Mouse (Mus musculus) limb, embryonic 13.5 days (tissue): ENCODE results near the gene Urb1. TPM values are rescaled to one million over a fixed set of nuclear protein-coding genes. Genes with fewer than 3 reads are reported as not detected.

Source experiments
- ATAC-seq: fragments of 200-750 bp; cut with Nextera tagmentation; 2 replicates; pipeline ENCODE4 v1.8.0; 2017; ENCODE audit warnings: low read depth, moderate number of reproducible peaks, moderate TSS enrichment; ENCODE audit not compliant: low FRiP score
- H3K27ac ChIP-seq: fragments of 300-500 bp; sonication (generic); 2 replicates; pipeline ENCODE4 v1.5.1; 2015; ENCODE audit warnings: inconsistent platforms, mild to moderate bottlenecking, moderate library complexity
- H3K27me3 ChIP-seq: fragments of 300-500 bp; sonication (generic); 2 replicates; pipeline ENCODE4 v1.6.1; 2015; ENCODE audit warnings: mild to moderate bottlenecking, inconsistent platforms
- H3K36me3 ChIP-seq: fragments of 300-500 bp; sonication (generic); 2 replicates; pipeline ENCODE4 v1.6.1; 2015; ENCODE audit warnings: inconsistent platforms, mild to moderate bottlenecking, moderate library complexity
- H3K4me1 ChIP-seq: fragments of 300-500 bp; sonication (generic); 2 replicates; pipeline ENCODE4 v1.6.1; 2015; ENCODE audit warnings: inconsistent platforms
- H3K4me2 ChIP-seq: fragments of 300-500 bp; sonication (generic); replicated peaks from 2 replicates; pipeline ENCODE4 v1.6.1; 2015; ENCODE audit warnings: inconsistent platforms, mild to moderate bottlenecking, moderate library complexity
- H3K4me3 ChIP-seq: fragments of 300-500 bp; sonication (generic); 2 replicates; pipeline ENCODE4 v1.5.1; 2015; ENCODE audit warnings: moderate library complexity, mild to moderate bottlenecking, inconsistent platforms
- H3K9ac ChIP-seq: fragments of 300-500 bp; sonication (generic); 2 replicates; pipeline ENCODE4 v1.6.1; 2015; ENCODE audit warnings: mild to moderate bottlenecking, inconsistent platforms
- H3K9me3 ChIP-seq: fragments of 300-500 bp; sonication (generic); 2 replicates; pipeline ENCODE4 v1.6.1; 2016; ENCODE audit warnings: inconsistent platforms
- WGBS: fragments of 180-500 bp; shearing (Covaris S2); methylation state at CpG from one replicate; pipeline ENCODE4 v1.1.7; 2015; 5-methylcytosine and 5-hydroxymethylcytosine counted together
- polyA plus RNA-seq: library from polyadenylated mRNA; unstranded; fragments of >200 nt; fragmentation: Nextera tagmentation; extraction: Ambion mirVana; gene quantifications from 2 replicates; pipeline ENCODE4 v1.2.1, GENCODE M21; 2015

The Urb1 gene
- polyA plus RNA-seq, 1 experiment from 2014 or later = 11.8 TPM

DNA sequence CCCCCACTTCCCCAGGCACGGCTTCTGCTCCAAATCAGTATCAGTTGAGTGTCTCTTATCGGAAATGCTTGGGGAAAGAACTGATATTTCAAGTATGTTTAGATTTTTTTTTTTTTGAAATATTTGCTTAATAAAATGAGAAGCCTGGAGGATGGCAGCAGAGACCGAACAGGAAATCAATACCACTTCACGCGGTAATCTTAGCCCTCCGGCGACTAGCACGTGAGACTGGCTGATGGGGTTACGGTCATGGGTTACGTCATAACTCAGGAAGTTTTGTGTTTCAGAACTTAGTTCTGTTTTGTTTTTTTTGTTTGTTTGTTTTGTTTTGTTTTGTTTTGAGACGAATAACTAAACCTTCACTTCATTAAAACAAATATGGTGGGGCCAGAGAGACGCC is 99.9 kb downstream of the Urb1 start:
- Histone ChIP-seq H3K4me2 (peak overlapping the region; percentile 12), H3K4me1 (peaks cover 33% of the 10 kb centered on the region), H3K27me3 (0 out of 2 replicates have a peak, but pooled peaks cover 17% of the 10 kb centered on the region), H3K4me3 (no peak overlapping the region), H3K9ac (no peak overlapping the region), H3K27ac (no peak overlapping the region), H3K36me3 (no peaks in the 10 kb centered on the region), H3K9me3 (no peaks in the 10 kb centered on the region)
- ATAC-seq = no peak
- 71% methylated on average over 12 of the region's 12 CpGs for WGBS

DNA sequence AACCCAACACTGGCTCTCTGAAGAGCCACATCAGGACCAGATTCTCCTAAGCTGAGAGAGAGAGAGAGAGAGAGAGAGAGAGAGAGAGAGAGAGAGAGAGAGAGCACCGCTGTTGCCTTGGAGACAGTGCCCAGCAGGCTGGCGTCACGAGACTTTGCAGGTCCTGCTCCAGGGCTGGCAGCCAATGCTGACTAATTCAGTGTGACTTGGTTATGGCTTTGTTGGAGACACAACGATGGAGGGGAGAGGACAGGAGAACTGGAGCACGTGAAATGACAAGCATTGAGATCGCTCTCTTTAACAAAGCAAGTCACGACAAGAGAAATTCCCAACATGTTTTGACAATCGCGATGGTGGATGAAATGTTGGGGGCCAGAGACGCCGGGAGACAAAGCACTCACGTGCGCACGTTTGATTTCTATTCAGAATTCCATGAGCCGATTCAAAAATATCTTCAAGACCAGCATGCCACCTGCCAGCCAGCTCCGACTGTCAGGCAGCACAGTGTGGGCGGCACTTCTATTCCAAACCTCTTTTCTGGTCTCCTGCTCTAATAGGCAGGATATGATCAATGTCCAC is 100.4 kb downstream of the Urb1 start:
- H3K9me3 ChIP-seq = no peaks in the 10 kb centered on the region
- no peak overlapping the region for H3K27ac ChIP-seq
- no peaks in the 10 kb centered on the region for H3K36me3 ChIP-seq
- 50% methylated on average over 17 of the region's 17 CpGs for WGBS
- peak overlapping the region; percentile 12 for H3K4me2 ChIP-seq
- ATAC-seq = no peak
- H3K4me1 ChIP-seq = peaks cover 33% of the 10 kb centered on the region
- H3K4me3 ChIP-seq = no peak overlapping the region
- H3K9ac ChIP-seq = no peak overlapping the region
- 0 out of 2 replicates have a peak, but pooled peaks cover 17% of the 10 kb centered on the region for H3K27me3 ChIP-seq

DNA sequence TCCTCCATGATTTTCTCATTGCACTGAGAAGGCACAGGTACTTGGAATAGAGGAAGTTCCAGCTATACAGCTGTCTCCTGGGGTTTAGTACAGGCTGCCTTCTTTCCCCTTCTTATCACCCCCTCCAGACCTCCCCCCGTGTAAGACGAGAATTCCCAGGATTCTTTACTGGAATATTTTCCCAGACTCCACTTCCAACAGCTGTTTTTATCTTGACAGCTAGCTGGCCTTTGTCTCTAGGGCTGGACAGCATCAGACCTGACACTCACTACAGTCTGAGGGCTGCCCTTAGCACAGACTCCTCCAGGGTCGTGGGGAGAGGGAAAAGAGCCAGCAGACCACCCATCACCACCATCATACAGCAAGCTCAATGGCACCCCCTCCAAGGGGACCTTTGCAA is 103.9 kb downstream of the Urb1 start:
- ATAC-seq = peak; percentile 45; the same call in 1 of the 2 replicates
- H3K36me3 ChIP-seq = no peaks in the 10 kb centered on the region
- no peak overlapping the region for H3K4me3 ChIP-seq
- 10% methylated on average over 3 of the region's 3 CpGs for WGBS
- H3K4me2 ChIP-seq = no peak overlapping the region
- peaks cover 23% of the 10 kb centered on the region for H3K4me1 ChIP-seq
- H3K27ac ChIP-seq = no peak overlapping the region
- H3K9me3 ChIP-seq = no peaks in the 10 kb centered on the region
- no peak overlapping the region for H3K9ac ChIP-seq
- 0 out of 2 replicates have a peak, but pooled peaks cover 4% of the 10 kb centered on the region for H3K27me3 ChIP-seq

DNA sequence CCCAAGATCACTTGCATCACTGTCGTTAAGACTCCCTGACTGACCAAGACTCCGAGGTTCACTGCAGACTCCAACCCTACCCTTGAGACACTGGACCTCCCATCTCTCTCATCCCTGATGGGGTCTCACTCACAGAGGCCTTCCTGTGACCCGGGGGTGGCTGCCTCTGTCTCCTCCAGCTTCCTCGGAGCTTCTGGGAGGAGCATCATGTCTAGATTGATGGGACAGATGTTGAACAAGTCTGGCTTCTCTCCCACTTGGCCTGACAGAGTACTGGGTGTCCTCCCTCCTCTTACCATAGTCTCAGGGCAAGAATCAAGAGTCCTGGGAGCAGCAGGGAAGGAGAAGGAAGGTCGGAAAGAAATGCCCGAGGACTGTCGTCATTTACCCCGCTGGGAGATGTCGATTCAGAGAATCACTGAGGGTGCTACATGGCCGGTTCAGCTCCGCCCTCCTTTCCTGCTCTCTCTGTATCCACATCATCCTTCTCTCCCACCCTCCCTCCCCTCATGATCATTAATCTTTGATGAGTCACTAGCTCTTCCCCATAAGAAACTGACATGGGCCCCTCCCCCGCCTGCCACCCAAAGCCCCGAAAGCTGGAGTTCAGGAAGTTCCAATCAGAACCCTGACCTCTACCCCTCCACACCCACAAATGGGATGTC is 105.9 kb downstream of the Urb1 start:
- Histone ChIP-seq H3K9me3 (no peaks in the 10 kb centered on the region), H3K36me3 (no peaks in the 10 kb centered on the region), H3K4me3 (no peak overlapping the region), H3K4me1 (peaks cover 11% of the 10 kb centered on the region), H3K9ac (no peak overlapping the region), H3K27me3 (no peaks in the 10 kb centered on the region), H3K27ac (no peak overlapping the region), H3K4me2 (no peak overlapping the region)
- no peak for ATAC-seq
- 55% methylated on average over 13 of the region's 13 CpGs for WGBS

DNA sequence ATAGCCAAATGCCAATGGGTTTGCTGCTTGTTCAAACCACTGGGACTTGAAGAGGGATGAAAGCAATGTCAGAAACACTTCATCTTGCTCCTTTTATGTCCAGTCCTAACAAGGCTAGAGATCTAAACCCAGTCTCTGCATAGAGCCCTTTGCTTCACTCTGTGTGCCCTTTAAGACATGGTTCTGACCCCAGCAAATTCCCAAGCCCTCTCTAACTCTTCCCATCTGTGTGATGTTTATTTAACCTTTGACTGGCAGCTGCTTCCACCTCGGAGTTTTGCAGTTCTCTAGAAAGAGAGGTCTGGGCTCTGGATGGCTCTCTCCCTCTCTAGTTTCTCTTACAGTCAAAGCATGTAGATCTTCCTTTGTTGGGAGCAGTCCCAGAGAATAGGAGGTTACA is 106.6 kb downstream of the Urb1 start:
- 6% methylated on average over 1 of the region's 1 CpGs for WGBS
- no peaks in the 10 kb centered on the region for H3K9me3 ChIP-seq
- no peak overlapping the region for H3K4me3 ChIP-seq
- H3K27ac ChIP-seq = no peak overlapping the region
- no peak overlapping the region for H3K4me2 ChIP-seq
- peaks cover 6% of the 10 kb centered on the region; the same call in 1 of the 2 replicates for H3K4me1 ChIP-seq
- H3K36me3 ChIP-seq = no peaks in the 10 kb centered on the region
- no peak for ATAC-seq
- no peak overlapping the region for H3K9ac ChIP-seq
- H3K27me3 ChIP-seq = no peaks in the 10 kb centered on the region

DNA sequence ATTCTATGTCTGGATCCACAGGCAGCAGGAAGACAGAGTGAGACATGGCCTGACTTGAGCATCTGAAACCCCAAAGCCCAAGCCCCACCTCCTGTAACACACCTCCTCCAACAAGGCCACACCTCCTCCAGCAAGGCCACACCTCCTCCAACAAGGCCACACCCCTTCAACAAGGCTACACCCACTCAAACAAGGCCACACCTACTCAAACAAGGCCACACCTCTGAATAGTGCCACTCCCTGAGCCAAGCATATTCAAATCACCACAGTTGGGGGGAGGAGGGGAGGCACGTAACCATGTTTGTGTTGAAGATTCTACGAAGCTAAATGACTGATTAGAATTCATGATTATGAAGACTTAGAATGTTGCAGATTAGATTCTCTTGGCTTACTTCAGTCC is 108.7 kb downstream of the Urb1 start:
- Histone ChIP-seq H3K36me3 (no peaks in the 10 kb centered on the region), H3K4me2 (no peak overlapping the region), H3K9me3 (no peaks in the 10 kb centered on the region), H3K27me3 (no peaks in the 10 kb centered on the region), H3K4me1 (peaks cover 6% of the 10 kb centered on the region; the same call in 1 of the 2 replicates), H3K27ac (no peak overlapping the region), H3K4me3 (no peak overlapping the region), H3K9ac (no peak overlapping the region)
- WGBS = 95% methylated on average over 2 of the region's 2 CpGs
- no peak for ATAC-seq

Other genes starting within 250 kb of the Urb1 start
- 70.7 and 74.5 TPM in 2 replicates for gene Mis18a, start 83.0 kb downstream of the Urb1 start, polyA plus RNA-seq
- 0.45 TPM in 1 of 2 replicates, not detected in the other for gene Mrap, start 72.2 kb downstream of the Urb1 start, polyA plus RNA-seq
- 1.5 and 2.6 TPM in 2 replicates for gene Eva1c, start 16.3 kb upstream of the Urb1 start, polyA plus RNA-seq
- 35.2 and 37.0 TPM in 2 replicates for gene Cfap298, start 124.7 kb upstream of the Urb1 start, polyA plus RNA-seq
- gene Synj1, start 200.9 kb upstream of the Urb1 start, polyA plus RNA-seq = 8.4 and 11.0 TPM in 2 replicates
- 72.3 and 73.1 TPM in 2 replicates for gene Paxbp1, start 234.1 kb upstream of the Urb1 start, polyA plus RNA-seq